Mouse (Mus musculus): ENCODE data around the gene Naa20.

- TF ChIP-seq POLR2A (IDR thresholded peaks at IDR 0.05; ENCODE audit: low read depth, low read length) (no peak), CTCF (IDR thresholded peaks at IDR 0.05; ENCODE audit: borderline replicate concordance, insufficient read depth, low read length) (no peak)
These were observed 39.5 kb downstream of the Naa20 start for GRCm38 (mm10) chr2:145941403-145941802.

All from embryonic fibroblast, embryonic 13.5 days (primary cell).